Mouse (Mus musculus) cerebellum, adult 2 months (tissue): ENCODE results near the gene Gapdhs.

Experiments used
- CTCF ChIP-seq: fragments of 200-500 bp; IDR thresholded peaks from 2 replicates; pipeline ENCODE4 v1.5.1; 2011; ENCODE audit warnings: low read depth, mild to moderate bottlenecking, control low read depth, low read length, moderate library complexity, borderline replicate concordance; ENCODE audit not compliant: insufficient read depth
- POLR2A ChIP-seq: fragments of 200-500 bp; IDR thresholded peaks from 2 replicates; pipeline ENCODE4 v1.6.1; 2011; ENCODE audit warnings: low read length, control low read depth, borderline replicate concordance; ENCODE audit not compliant: insufficient read depth

- TF ChIP-seq CTCF (no peak), POLR2A (no peak)
These were observed 42.5 kb upstream of the Gapdhs start for GRCm38 (mm10) chr7:30785721-30786546.
